Mouse (Mus musculus) forebrain, embryonic 16.5 days (tissue): Measurements from ENCODE around the gene Jup. TPM values are rescaled to one million over a fixed set of nuclear protein-coding genes. Genes with fewer than 3 reads are reported as not detected.

Source experiments
- ATAC-seq: fragments of 200-750 bp; cut with Nextera tagmentation; 2 replicates; pipeline ENCODE4 v1.8.0; 2017; ENCODE audit warnings: mild to moderate bottlenecking, moderate library complexity
- H3K27ac ChIP-seq: fragments of 300-500 bp; sonication (generic); 2 replicates; pipeline ENCODE4 v1.5.1; 2014; ENCODE audit warnings: low read length, control low read depth
- H3K27me3 ChIP-seq: fragments of 300-500 bp; sonication (generic); replicated peaks from 2 replicates; pipeline ENCODE4 v1.6.1; 2014; ENCODE audit warnings: low read length; ENCODE audit not compliant: control insufficient read depth, insufficient read depth
- H3K36me3 ChIP-seq: fragments of 300-500 bp; sonication (generic); 2 replicates; pipeline ENCODE4 v1.6.1; 2014; ENCODE audit not compliant: control insufficient read depth, insufficient read depth
- H3K4me1 ChIP-seq: fragments of 300-500 bp; sonication (generic); replicated peaks from 2 replicates; pipeline ENCODE4 v1.6.1; 2014; ENCODE audit warnings: low read length; ENCODE audit not compliant: control insufficient read depth, insufficient read depth
- H3K4me2 ChIP-seq: fragments of 300-500 bp; sonication (generic); 2 replicates; pipeline ENCODE4 v1.6.1; 2014; ENCODE audit warnings: mild to moderate bottlenecking, low read length, control low read depth
- H3K4me3 ChIP-seq: fragments of 300-500 bp; sonication (generic); replicated peaks from 2 replicates; pipeline ENCODE4 v1.5.1; 2014; ENCODE audit warnings: mild to moderate bottlenecking, low read length, control low read depth
- H3K9ac ChIP-seq: fragments of 300-500 bp; sonication (generic); replicated peaks from 2 replicates; pipeline ENCODE4 v1.6.1; 2014; ENCODE audit warnings: low read depth, low read length, control low read depth
- H3K9me3 ChIP-seq: fragments of 300-500 bp; sonication (generic); 2 replicates; pipeline ENCODE4 v1.6.1; 2016; ENCODE audit warnings: low read length; ENCODE audit not compliant: control insufficient read depth
- WGBS: fragments of 180-500 bp; shearing (Covaris S2); extraction: QIAGEN DNeasy Blood & Tissue Kit; methylation state at CpG from one replicate; pipeline ENCODE4 v1.1.7; 2014; 5-methylcytosine and 5-hydroxymethylcytosine counted together
- polyA plus RNA-seq: library from polyadenylated mRNA; unstranded; fragments of >200 nt; fragmentation: Nextera tagmentation; extraction: Ambion mirVana; gene quantifications from 2 replicates; pipeline ENCODE4 v1.2.1, GENCODE M21; 2015

Gene Jup
- polyA plus RNA-seq, 1 experiment from 2014 or later: 62.0 TPM

DNA sequence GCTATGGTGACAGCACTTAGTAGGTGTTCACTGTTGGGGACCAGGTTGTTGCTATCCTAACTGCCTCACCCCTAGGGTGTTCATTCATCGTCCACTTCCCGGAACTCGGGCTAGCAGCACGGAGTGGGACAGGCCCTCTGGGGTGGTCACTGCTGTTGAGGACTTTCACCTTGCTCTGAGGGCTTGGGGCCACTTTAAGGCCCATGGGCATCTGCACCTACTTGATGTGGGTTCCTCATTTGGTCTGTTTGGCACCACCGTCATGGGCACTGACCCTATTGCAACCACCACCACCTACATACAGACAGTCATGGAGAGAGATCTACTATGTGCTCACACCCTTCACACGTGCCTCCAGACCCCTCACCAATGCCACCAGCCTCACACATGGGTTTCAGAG is 10.5 kb downstream of the Jup start:
- no peak overlapping the region for H3K9ac ChIP-seq
- no peak overlapping the region for H3K27ac ChIP-seq
- no peaks in the 10 kb centered on the region for H3K27me3 ChIP-seq
- H3K4me3 ChIP-seq: no peak overlapping the region
- WGBS: 80% methylated on average over 6 of the region's 6 CpGs
- no peak for ATAC-seq
- peaks cover 7% of the 10 kb centered on the region; the same call in 1 of the 2 replicates for H3K36me3 ChIP-seq
- H3K4me1 ChIP-seq: peaks cover 5% of the 10 kb centered on the region
- H3K4me2 ChIP-seq: no peak overlapping the region
- H3K9me3 ChIP-seq: no peaks in the 10 kb centered on the region

DNA sequence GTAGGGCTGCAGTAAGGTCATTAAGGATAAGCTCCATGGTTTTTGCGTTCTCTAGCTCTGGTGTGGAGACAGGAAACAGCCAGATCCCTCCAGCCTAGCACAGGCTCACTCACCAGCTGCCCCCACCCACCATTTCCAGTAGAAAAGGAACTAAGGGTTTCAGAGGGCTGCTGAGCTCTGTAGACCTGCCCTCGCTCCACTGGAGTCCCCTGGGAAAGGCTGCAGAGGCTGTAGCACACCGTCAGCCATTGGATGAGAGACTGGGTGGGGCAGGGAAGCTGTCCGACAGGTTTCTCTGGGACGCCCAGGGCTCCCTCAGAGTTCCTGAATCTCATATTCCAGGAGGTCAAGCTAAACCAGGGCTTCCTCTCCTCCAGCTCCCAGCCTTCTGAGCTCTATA is 11.0 kb downstream of the Jup start:
- no peak overlapping the region for H3K4me2 ChIP-seq
- H3K9ac ChIP-seq: no peak overlapping the region
- no peak for ATAC-seq
- peaks cover 10% of the 10 kb centered on the region for H3K36me3 ChIP-seq
- no peak overlapping the region for H3K27ac ChIP-seq
- H3K4me3 ChIP-seq: no peak overlapping the region
- no peaks in the 10 kb centered on the region for H3K9me3 ChIP-seq
- WGBS: 49% methylated on average over 5 of the region's 5 CpGs
- no peaks in the 10 kb centered on the region for H3K27me3 ChIP-seq
- H3K4me1 ChIP-seq: peaks cover 5% of the 10 kb centered on the region

DNA sequence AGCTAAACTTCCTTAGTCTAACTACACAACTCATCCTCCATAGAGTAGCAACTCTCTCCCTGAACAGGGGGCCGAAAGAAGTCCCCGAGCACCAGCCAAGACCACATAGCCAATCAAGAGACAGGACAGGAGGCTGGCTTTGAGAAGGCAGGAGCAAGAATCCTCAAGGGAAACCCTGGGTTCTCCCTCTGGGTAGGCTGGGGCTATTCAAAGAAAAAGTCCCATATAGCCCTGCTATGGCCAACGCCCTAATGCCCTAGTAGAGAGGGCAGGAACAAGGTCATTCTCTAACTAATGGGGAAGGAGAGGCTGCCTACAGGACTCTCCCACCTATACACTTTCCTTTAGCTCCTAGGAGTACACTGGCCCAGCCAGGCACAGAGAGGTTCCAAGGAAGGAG is 12.5 kb downstream of the Jup start:
- H3K4me3 ChIP-seq: no peak overlapping the region
- WGBS: 84% methylated on average over 3 of the region's 3 CpGs
- H3K27me3 ChIP-seq: no peaks in the 10 kb centered on the region
- H3K27ac ChIP-seq: no peak overlapping the region
- no peak for ATAC-seq
- H3K4me2 ChIP-seq: no peak overlapping the region
- peaks cover 12% of the 10 kb centered on the region for H3K36me3 ChIP-seq
- H3K9ac ChIP-seq: no peak overlapping the region
- H3K9me3 ChIP-seq: no peaks in the 10 kb centered on the region
- H3K4me1 ChIP-seq: peaks cover 5% of the 10 kb centered on the region

DNA sequence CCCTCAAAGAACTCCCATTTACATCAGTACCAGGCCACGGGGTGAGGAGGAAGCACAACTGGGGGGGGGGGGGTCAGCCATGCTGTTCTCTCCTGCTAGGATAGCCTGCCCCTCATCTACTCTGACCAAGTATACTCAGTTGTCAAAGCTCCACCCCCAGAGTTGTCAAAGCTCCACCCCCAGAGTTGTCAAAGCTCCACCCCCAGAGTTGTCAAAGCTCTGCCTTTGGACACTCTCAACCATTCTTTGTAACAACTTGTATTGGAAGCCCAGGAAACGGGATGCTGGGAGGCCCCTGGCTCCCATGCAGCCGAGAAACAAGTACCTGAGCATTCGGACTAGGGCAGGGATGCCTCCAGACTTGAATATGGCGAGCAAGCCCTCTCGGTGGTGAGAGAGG is 14.9 kb downstream of the Jup start:
- 78% methylated on average over 6 of the region's 6 CpGs for WGBS
- H3K4me2 ChIP-seq: no peak overlapping the region
- H3K27me3 ChIP-seq: no peaks in the 10 kb centered on the region
- no peak for ATAC-seq
- H3K4me1 ChIP-seq: no peaks in the 10 kb centered on the region
- peaks cover 16% of the 10 kb centered on the region for H3K36me3 ChIP-seq
- no peaks in the 10 kb centered on the region for H3K9me3 ChIP-seq
- no peak overlapping the region for H3K4me3 ChIP-seq
- H3K27ac ChIP-seq: no peak overlapping the region
- H3K9ac ChIP-seq: no peak overlapping the region

DNA sequence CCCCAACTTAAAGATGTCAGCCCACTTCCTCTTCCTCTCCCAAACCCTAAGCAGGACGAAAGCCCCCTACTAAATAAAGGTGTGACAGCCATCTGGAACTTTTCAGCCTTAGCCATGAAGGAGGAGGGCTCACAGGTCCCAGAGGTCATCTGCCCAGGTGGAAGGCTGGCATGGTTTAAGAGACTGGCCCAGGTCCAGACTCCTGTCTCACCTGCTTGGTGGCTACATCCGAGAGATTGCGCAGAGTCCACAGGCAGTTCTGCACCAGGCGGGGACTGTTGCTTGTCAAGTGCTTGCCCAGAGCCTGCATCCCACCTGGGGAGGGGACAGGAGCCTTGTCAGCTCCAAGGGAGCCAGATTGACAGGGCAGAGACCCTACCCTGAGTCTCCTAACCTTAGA is 18.3 kb downstream of the Jup start:
- H3K4me1 ChIP-seq: no peaks in the 10 kb centered on the region
- no peaks in the 10 kb centered on the region for H3K9me3 ChIP-seq
- WGBS: 88% methylated on average over 4 of the region's 4 CpGs
- no peak for ATAC-seq
- peaks cover 27% of the 10 kb centered on the region for H3K36me3 ChIP-seq
- H3K27ac ChIP-seq: no peak overlapping the region
- no peak overlapping the region for H3K9ac ChIP-seq
- H3K27me3 ChIP-seq: no peaks in the 10 kb centered on the region
- H3K4me3 ChIP-seq: no peak overlapping the region
- H3K4me2 ChIP-seq: no peak overlapping the region

DNA sequence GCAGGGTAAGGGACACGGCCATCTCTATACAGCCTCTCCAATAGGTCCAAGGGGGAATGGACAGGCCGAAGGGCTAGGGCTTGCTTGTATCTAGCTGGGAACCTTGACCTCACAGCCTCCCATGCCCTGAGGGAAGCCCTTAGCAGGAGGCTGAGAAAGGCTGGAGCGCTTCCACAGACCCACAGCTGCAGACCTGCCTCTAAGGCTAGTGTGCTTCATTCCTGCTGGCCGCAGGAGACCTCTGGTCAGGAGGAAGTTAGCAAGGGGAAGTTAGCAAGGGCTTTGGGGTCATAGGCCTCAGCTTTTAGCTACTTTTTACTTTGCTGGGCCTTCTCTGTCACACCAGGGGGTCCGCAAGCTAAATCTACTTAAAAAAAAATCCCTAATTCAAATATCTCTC is 19.1 kb downstream of the Jup start:
- no peak overlapping the region for H3K4me3 ChIP-seq
- H3K27me3 ChIP-seq: no peaks in the 10 kb centered on the region
- H3K9ac ChIP-seq: no peak overlapping the region
- peaks cover 31% of the 10 kb centered on the region for H3K36me3 ChIP-seq
- H3K27ac ChIP-seq: no peak overlapping the region
- 84% methylated on average over 5 of the region's 5 CpGs for WGBS
- no peaks in the 10 kb centered on the region for H3K9me3 ChIP-seq
- no peak for ATAC-seq
- no peaks in the 10 kb centered on the region for H3K4me1 ChIP-seq
- H3K4me2 ChIP-seq: no peak overlapping the region

DNA sequence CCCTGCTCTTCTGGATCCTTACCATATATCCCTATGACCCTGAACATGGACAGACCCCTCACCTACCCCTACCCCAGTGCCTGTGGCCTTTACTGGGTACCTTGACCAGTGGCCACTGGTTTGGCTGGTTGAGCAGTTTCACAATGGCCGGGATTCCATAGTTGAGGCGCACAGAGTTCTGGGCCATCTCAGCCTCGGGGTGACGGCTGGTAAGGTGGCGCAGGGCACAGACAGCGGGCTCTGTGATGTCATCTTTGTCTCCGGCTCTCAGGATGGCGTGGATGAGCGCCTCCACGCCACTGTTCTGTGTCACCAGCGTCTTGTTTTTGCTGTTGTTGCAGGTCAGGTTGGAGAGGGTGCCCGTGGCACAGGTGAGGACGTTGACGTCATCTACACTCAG is 19.6 kb downstream of the Jup start:
- ATAC-seq: no peak
- no peak overlapping the region for H3K4me2 ChIP-seq
- H3K4me3 ChIP-seq: no peak overlapping the region
- no peaks in the 10 kb centered on the region for H3K4me1 ChIP-seq
- no peak overlapping the region for H3K27ac ChIP-seq
- WGBS: 95% methylated on average over 14 of the region's 14 CpGs
- H3K36me3 ChIP-seq: peaks cover 28% of the 10 kb centered on the region
- no peaks in the 10 kb centered on the region for H3K27me3 ChIP-seq
- H3K9me3 ChIP-seq: no peaks in the 10 kb centered on the region
- H3K9ac ChIP-seq: no peak overlapping the region

DNA sequence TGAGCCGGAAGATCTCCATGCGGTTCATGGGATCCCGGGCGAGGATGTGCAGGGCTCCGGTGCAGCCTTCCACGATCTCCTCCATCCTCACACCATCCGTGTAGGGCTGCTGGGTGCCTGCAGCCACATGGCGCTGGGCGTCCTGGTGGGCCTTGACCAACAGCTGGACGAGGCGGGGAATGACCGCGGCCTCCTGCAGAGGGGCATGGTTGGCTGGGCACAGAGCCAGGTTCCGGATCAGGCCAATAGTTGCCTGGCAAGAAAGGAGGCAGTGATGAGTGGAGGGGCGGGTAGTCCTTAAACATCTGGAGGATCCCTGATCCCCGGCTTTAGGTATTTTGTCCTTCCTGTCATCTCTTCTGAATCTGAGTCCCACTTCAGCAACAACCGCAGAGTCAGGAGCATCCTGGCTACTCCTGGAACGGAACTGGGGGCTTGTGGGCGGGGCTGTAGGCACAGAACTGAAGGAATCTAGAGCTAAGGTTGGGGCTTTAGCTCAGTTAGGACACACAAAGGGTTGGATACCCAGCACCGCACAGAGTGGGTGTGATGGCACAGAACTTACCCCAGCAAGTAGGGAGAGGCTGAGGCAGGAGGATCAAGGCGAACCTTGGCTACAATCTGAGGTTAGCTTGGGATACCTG is 20.7 kb downstream of the Jup start:
- Histone ChIP-seq H3K27ac (no peak overlapping the region), H3K9me3 (no peaks in the 10 kb centered on the region), H3K4me3 (no peak overlapping the region), H3K9ac (no peak overlapping the region), H3K27me3 (no peaks in the 10 kb centered on the region), H3K4me2 (no peak overlapping the region), H3K36me3 (peaks cover 26% of the 10 kb centered on the region), H3K4me1 (no peaks in the 10 kb centered on the region)
- WGBS: 89% methylated on average over 21 of the region's 21 CpGs
- ATAC-seq: no peak

DNA sequence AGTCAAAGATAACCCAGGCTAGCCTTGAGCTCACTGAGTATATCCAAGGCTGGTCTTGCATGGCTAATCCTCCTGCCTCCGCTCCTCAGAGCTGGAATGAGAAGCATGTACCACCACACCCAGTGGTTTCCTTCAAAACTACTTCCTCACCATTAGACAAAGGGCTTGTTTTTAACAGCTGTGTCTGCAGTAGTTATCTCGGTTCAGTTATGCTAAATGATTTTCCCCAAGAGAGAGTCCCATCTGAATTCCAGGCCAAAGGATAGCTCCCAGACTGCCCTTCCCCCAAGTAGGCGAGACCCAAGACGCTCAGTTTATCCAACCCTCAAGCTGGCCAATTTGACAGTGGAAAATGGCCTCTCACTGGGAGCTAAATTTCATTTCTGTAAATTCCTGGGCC is 21.6 kb downstream of the Jup start:
- Histone ChIP-seq H3K36me3 (peaks cover 26% of the 10 kb centered on the region), H3K9me3 (no peaks in the 10 kb centered on the region), H3K4me3 (no peak overlapping the region), H3K4me1 (no peaks in the 10 kb centered on the region), H3K4me2 (no peak overlapping the region), H3K27me3 (no peaks in the 10 kb centered on the region), H3K27ac (no peak overlapping the region), H3K9ac (no peak overlapping the region)
- WGBS: 86% methylated on average over 4 of the region's 4 CpGs
- no peak for ATAC-seq

DNA sequence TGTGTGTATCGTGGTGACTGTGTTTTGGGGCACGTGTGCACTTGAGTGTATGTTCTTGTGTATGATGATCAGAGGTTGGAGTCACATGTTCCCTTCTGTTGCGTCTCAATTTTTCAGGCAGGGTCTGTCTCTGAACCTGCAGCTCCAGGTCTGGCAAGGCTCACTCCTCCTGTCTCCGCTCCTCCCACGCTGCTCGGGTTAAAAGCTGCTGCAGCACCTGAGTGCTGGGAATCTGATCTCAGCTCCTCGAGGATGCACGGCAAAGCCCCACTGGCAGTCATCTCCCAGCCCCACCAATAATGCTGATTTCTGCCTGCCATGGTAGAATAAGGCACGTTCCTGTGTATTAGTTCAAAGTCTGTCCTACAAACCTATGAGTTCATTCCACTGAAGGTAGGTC is 22.4 kb downstream of the Jup start:
- no peak overlapping the region for H3K9ac ChIP-seq
- H3K4me2 ChIP-seq: no peak overlapping the region
- H3K27ac ChIP-seq: no peak overlapping the region
- ATAC-seq: no peak
- H3K4me1 ChIP-seq: no peaks in the 10 kb centered on the region
- no peak overlapping the region for H3K4me3 ChIP-seq
- 91% methylated on average over 9 of the region's 9 CpGs for WGBS
- H3K27me3 ChIP-seq: no peaks in the 10 kb centered on the region
- H3K36me3 ChIP-seq: peaks cover 26% of the 10 kb centered on the region
- no peaks in the 10 kb centered on the region for H3K9me3 ChIP-seq
